Comparison of ENCODE assay signal across 25 mouse cellular contexts in the genomic region with DNA sequence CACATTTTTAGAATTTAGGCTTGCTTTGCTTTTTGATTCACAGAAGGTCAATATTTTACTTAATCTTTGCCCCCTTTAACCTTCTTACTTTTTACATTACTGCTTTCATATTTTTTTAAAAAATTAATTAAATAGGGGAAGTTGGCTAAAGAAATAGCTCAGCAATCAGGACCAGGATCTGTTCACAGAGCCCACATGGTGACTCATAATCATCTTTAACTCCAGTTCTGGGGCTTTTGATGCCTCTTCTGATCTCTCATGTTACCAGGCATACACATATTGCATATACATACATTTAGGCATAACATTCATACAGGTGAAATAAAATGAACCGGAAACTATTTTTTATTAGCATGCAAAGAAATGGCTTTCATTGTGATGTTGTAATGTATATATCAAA.
"Had no signal": no experiment of that assay in that cellular context is flagged by ENCODE, and none has a peak within 500 bp of the region (broad histone marks: within the 10 kb centered on the region; RNA-seq: fewer than 3 reads in every experiment).

No protein-coding gene starts in this region.

- H3K27me3 ChIP-seq: embryonic facial prominence, embryonic 12.5 days; embryonic facial prominence, embryonic 15.5 days; forebrain, embryonic 13.5 days; forebrain, embryonic 15.5 days had no signal

- DNase-seq: cerebellum, adult 9-11 months; cerebellum, postnatal 10 days; cerebellum, postnatal 14 days; cerebellum, postnatal 25 days; cerebellum, postnatal 36 days; embryo, embryonic 11 days; forebrain, postnatal 0 days; gastrocnemius, adult 2 months; gastrocnemius, postnatal 10 days; gastrocnemius, postnatal 14 days; gastrocnemius, postnatal 25 days; gastrocnemius, postnatal 36 days; heart, adult 11 months; heart, adult 18-20 months; heart, adult 2 months had no signal

- H3K36me3 ChIP-seq: embryonic facial prominence, embryonic 10.5 days; embryonic facial prominence, embryonic 12.5 days; embryonic facial prominence, embryonic 13.5 days; embryonic facial prominence, embryonic 15.5 days; forebrain, embryonic 10.5 days; forebrain, embryonic 12.5 days; forebrain, embryonic 15.5 days; heart, embryonic 10.5 days had no signal

- H3K4me1 ChIP-seq: embryonic facial prominence, embryonic 10.5 days; embryonic facial prominence, embryonic 12.5 days; embryonic facial prominence, embryonic 13.5 days; embryonic facial prominence, embryonic 15.5 days; forebrain, embryonic 10.5 days; forebrain, embryonic 12.5 days; forebrain, embryonic 13.5 days; forebrain, embryonic 15.5 days; heart, embryonic 10.5 days had no signal

- H3K27ac ChIP-seq: embryonic facial prominence, embryonic 10.5 days; embryonic facial prominence, embryonic 12.5 days; embryonic facial prominence, embryonic 13.5 days; embryonic facial prominence, embryonic 15.5 days; forebrain, embryonic 10.5 days; forebrain, embryonic 12.5 days; forebrain, embryonic 13.5 days; forebrain, embryonic 15.5 days; gastrocnemius, adult 2 months; heart, adult 2 months; heart, embryonic 10.5 days had no signal

- H3K4me3 ChIP-seq: embryonic facial prominence, embryonic 10.5 days; embryonic facial prominence, embryonic 12.5 days; embryonic facial prominence, embryonic 13.5 days; embryonic facial prominence, embryonic 15.5 days; erythroblast, embryonic 14.5 days; forebrain, embryonic 10.5 days; forebrain, embryonic 12.5 days; forebrain, embryonic 13.5 days; forebrain, embryonic 15.5 days; gastrocnemius, adult 2 months; heart, adult 2 months; heart, embryonic 10.5 days had no signal

- H3K9me3 ChIP-seq: embryonic facial prominence, embryonic 10.5 days; embryonic facial prominence, embryonic 12.5 days; embryonic facial prominence, embryonic 13.5 days; embryonic facial prominence, embryonic 15.5 days; forebrain, embryonic 10.5 days; forebrain, embryonic 12.5 days; forebrain, embryonic 13.5 days; forebrain, embryonic 15.5 days; heart, embryonic 10.5 days had no signal

- H3K9ac ChIP-seq: embryonic facial prominence, embryonic 12.5 days; embryonic facial prominence, embryonic 13.5 days; embryonic facial prominence, embryonic 15.5 days; forebrain, embryonic 12.5 days; forebrain, embryonic 13.5 days; forebrain, embryonic 15.5 days; forebrain, postnatal 0 days had no signal
